Mouse (Mus musculus): ENCODE results near the gene Ppp1r37.
A peak's percentile ranks its signal among the peaks of the same experiment; 100 is the strongest.
"Not testable (repeated sequence)": the region's sequence is repeated elsewhere in the genome, so short reads cannot be mapped to it uniquely, and the experiment has no call there.

The Ppp1r37 gene

DNA sequence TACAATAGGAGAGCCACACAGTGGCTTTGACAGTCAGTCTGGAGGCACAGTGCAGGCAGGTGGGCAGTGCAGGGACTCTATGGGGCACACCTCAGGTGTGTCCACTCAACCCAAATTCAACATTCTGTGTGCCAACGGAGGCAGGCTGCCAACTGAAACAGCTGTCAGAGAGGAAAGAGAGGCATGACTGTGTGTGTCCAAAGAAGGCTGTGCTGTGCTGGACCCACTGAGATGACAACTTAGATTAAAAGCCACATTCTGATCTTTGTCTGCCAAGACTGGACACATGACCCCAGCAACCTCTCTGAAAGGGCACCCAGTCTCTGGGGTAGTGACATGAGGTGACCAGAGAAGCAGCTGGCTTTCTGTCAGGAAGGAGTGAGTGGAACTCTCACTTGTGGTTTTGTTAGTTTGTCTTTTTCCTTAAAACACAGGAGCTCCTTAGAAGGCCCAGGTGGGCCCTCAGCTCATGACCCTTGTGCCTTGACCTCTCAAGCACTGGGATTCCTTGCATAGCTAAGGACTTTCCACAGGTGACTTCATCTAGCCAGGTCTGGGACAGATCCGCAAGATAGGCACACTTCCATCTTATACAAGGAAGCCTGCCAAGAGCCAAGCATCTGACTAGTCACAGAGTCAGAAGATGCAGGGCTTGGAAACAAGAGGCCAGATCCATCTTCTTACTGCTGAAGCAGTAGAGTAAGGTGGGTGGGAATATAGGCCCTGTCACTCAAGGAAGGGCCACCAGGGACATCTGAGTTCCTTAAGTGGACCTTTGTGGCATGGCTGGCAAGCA lies 21.9 kb downstream of the Ppp1r37 start:
- DNase-seq (ENCODE audit: low spot score) = no peak

DNA sequence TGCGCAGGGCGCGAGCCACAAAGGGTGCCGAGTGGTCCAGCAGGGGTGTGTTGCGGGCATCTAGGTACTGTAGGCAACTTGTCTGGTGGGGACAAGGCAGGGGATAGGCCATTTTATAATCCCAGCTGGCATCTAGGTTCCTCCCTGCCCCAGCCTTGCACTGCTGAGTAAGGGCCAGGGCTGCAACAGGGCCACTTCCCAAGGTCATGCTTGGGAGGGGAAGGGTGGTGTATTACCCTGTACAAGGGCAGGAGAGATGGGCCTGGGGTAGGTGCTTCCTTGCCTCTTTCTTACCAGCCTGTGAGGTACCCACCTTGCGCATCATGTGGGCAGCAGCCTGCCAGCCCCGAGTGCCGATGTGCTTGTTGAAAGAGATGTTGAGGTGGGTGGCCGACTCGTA lies 28.2 kb downstream of the Ppp1r37 start:
- no peak for DNase-seq (ENCODE audit: low spot score)

DNA sequence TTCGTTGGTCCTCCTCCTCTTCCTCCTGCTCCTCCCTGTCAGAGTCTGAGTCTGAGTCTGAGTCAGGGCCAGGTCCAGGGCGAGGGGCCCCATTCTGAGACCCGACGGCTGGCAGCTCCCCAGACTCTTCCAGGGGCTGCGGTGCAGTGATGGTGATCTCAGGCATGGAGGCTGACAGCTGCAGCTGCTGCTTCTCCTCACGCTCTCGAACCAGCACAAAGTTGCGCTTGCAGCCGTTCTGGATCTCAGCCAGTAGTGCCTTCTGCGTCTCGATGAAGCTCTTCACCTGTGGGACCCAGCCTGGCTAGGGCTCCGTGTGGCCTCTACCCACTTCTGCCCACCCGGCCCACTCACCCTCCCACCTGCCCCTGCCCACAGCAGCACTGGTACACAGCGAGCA lies 30.6 kb downstream of the Ppp1r37 start:
- no peak for DNase-seq (ENCODE audit: low spot score)

DNA sequence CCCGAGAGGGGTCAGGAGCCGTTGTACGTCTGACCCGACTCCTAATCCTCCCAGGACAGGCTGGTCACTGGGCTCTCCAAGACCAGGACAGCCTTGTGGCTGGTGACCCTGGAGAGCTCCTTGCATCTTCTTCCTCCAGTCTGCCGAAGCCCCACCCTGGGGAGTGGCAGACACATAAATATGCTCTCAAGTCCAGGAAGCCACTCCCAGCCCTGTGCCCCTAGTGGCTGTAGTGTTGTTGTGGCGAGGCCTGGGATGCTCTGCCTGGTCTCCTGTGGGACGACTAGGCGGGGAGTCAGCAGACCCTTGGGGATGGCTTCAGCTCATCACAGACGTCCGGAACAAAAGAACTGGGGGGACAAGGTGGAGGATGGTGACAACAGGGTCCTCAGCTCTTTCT lies 31.8 kb downstream of the Ppp1r37 start:
- no peak for DNase-seq (ENCODE audit: low spot score)

DNA sequence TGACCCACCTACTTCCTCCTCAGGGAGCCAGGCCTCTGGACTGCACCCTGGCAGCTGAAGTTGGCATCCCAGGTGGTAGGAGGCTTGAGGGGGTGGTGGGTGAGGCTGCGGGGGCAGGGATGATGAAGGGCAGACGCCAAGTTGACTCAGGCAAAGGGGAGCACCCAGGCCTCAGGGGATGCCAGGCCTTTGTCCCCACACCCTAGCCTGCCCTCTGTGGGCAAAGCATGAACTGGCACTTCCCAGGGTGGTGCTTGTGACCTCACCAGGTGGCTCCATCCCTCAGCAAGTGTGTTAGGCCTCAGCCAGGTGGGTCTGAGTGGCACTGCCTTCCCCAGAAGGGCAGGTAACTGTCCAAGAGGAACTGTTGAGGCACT lies 37.8 kb downstream of the Ppp1r37 start:
- no peak for DNase-seq (ENCODE audit: low spot score)

DNA sequence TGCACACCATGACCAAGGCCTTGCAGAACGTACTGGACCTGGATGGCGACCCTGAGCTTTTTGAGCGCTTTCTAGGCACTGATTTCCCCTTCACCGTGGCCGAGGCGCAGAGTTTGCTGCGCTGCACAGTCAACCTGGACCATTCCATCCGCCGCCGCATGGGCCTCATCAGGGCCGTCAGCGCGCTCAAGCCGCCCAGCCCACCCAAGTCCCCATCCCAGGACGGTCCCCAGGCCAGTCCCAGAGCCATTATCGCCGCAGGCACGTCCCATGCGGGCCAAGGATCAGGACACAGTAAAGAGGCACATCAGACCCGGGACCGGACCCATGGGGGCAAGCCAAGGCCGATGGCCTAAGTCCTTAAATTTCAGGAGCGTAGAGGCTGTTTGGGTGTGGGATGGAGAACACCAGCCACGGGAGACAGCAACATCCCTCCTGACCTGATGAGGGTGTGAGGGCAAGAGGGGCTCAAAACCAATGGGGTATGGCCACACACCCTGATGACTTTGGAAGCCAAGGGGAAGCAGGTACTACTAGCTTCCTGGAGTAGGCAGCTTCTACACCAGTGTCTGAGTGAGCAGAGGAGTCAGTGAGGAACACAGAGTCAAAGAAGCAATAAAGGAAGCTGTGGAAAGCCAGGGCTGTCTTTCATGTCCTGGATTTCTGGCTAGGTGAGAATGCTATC lies 38.3 kb downstream of the Ppp1r37 start:
- no peak for DNase-seq (ENCODE audit: low spot score)

DNA sequence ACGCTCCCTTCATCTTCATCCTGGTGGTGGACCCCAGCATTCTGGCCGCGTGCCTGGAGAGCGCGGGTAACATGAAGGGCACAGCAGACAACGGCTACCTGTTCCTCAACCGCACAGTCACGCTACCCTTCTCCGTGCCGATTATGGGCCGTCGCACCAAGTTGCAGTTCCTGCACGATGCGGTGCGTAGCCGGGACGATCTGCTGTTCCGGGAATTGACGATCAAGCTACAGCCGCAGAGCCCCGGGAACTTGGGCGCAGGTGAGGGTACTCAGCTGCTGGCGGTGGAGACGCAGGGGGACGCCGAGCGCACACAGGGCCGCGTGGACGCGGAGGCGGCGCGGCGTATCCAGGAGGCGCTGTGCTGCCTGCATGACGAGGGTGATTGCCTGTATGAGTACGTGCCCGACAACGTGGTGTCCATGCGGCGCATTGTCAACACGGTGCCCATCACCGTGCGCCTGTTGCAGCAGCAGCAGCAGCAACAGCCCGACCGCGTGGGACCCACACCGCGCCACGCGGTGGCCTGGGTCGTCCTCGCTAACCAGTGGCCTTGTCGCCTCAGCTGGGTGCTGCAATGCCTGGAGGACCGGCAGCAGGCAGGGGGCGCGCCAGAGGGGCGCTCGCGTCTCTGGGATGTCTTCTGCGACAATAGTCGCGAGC lies 39.0 kb downstream of the Ppp1r37 start:
- DNase-seq (ENCODE audit: low spot score) = peak; percentile 72

DNA sequence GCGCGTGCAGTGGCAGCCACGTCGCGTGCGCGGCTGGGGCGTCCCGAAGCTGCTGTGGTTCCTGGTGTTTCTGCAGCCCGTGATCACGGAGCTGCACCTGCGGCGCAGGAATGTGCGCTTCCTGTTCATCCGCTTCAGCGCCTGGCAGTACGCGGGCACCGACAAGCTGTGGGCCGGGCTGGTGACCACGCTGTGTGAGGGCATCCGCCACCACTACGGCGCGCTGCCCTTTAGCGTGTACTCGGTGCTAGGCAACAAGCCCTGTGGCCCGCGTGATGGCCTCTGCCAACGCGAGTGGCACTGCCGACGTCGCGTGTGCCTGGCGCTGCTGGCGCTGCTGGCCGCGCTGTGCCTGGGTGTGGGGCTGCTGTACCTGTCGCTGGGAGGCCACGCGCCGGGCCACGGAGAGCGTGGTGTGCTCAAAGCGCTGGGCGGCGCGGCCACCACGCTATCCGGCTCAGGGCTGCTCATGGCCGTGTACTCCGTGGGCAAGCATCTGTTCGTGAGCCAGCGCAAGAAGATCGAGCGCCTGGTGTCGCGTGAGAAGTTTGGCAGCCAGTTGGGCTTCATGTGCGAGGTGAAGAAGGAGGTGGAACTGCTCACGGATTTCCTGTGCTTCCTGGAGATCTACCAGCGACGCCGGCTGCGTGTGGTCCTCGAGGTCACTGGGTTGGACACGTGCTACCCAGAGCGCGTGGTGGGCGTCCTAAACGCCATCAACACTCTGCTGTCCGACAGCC lies 39.7 kb downstream of the Ppp1r37 start:
- peak; percentile 31 for DNase-seq (ENCODE audit: low spot score)

DNA sequence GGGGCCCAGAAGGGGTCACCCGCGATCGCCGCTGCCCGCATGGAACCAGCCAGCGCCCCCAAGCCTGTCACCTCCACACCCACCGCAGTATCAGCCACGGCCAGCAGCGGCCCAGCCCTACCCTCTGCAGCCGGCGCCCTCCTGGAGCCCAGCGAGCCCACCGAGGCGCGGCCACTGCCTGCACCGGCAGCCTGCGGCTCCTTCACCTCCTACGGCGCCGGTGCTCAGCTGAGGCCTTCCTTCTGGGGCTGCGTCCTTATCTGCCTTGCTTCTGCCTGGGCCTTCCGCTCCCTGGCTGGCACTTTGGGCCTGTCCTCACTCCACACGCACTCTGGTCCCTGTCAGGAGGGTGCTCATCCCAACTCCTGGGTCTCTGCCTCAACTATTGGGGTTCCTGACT lies 42.8 kb downstream of the Ppp1r37 start:
- peak; percentile 32 for DNase-seq (ENCODE audit: low spot score)

DNA sequence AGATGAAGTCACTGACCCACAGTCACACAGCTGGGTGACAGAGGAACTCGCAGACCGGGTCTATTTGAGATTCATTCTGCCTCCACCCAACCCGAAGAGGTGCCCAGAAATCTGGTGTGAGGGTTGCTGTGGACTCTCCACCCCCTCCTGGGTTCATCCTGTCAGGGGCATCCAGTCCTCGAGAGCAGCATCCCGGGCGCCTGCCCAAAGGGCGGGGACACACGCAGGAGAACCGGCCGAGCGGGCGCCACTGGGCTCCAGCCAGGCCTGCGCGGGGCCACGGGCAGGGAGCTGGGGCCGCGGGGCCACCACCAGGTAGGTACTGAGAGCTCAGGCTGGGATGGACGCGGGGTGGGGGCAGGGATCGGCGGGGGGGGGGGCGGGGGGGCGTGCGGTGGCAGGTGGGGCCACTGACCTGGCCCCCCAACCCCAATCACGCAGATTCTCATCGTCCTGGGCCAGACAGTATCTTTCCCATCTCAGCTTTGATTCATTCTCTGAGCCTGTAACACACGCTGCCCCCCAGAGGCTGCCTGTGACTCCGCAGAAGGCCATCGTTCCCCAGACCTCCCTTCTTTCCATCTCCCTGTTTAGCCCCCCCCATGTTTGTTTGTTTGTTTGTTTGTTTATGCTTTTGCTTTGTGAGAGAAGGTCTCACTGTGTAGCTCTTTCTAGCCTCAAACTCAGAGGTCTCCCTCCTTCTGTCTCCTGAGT lies 45.1 kb downstream of the Ppp1r37 start, which contains the start of gene Nkpd1:
Gene Nkpd1, plus strand, starts transcription at position 187 of the 714 bp plus-strand sequence.
- DNase-seq (ENCODE audit: low spot score) = peak; percentile 62

DNA sequence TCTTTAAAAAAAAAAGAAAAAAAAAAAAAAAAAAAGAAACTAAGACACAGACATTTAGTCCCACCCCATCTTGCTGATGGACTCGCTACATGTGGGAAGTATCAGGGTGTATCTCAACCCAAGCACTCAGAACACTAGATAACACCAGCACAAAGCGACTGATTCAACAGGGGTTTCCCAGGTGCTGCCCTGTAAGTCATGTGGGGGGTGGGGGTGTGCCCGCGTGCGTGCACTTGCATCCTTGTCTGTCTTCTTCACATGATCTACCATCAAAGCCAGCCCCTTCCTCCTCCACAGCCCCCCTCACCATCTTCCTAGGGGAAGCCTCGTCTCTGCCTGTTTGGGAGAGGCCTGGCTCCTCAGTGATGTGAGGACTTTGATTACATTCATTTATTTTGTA lies 50.5 kb downstream of the Ppp1r37 start:
- no peak for DNase-seq (ENCODE audit: low spot score)

DNA sequence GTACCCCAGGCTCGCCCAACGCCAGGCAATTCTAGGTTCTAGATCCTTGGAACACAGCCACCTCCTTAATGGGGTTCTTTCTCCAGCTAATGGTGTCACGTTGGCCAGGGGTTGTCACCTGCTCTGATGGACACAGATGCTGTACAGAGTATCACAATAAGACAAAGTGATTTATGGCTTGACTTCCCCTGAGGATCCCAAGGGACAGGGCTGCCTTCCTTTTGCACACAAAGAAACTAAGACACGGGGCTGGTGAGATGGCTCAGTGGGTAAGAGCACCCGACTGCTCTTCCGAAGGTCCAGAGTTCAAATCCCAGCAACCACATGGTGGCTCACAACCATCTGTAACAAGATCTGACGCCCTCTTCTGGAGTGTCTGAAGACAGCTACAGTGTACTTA lies 50.9 kb downstream of the Ppp1r37 start:
- DNase-seq (ENCODE audit: low spot score) = not testable (repeated sequence)

DNA sequence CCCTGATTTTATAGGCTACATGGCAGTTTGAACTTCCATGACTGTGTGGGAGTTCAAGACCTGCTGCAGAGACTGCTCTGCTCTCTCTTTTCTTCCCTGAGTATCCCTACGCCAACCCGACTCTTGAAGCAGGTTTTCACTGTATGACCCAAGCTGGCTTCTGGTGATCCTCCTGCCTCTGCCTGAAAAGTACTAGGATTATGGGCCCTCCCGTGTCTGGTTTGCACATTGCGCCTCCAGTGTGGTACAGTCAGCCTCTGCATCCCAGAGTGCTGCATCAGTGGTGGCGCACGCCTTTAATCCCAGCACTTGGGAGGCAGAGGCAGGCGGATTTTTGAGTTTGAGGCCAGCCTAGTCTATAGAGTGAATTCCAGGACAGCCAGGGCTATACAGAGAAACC lies 53.1 kb downstream of the Ppp1r37 start:
- no peak for DNase-seq (ENCODE audit: low spot score)

DNA sequence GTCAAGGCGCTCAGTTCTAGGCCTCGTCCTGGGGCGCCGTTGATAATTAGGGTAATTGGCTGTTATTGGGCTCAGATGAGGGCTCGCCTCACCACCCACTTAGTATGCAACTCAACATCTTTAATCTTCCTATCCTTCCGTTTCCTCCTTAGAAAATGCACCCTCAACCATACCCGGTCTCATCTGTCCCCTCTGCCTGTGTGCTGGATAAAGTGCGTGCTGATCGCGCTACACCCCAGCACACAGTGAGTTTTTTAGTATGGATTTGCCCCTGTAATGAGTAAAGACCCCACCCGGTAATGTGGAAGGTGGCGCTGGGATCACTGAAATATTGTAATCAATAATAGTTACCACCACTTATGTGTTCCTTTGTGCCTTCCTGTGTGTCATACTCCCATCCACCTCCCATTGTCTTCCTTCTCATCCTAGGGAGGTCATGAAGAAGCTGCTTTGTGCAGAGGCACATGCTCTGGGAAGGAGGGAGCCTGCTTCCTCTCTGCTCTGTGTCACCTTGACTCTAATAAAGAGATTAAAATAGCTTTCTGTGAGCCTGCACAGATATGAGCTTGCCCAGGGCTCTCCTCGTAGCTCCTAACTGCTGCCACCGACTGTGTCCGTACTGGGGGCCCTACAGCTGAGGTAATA lies 53.8 kb downstream of the Ppp1r37 start:
- DNase-seq (ENCODE audit: low spot score) = peak; percentile 35

DNA sequence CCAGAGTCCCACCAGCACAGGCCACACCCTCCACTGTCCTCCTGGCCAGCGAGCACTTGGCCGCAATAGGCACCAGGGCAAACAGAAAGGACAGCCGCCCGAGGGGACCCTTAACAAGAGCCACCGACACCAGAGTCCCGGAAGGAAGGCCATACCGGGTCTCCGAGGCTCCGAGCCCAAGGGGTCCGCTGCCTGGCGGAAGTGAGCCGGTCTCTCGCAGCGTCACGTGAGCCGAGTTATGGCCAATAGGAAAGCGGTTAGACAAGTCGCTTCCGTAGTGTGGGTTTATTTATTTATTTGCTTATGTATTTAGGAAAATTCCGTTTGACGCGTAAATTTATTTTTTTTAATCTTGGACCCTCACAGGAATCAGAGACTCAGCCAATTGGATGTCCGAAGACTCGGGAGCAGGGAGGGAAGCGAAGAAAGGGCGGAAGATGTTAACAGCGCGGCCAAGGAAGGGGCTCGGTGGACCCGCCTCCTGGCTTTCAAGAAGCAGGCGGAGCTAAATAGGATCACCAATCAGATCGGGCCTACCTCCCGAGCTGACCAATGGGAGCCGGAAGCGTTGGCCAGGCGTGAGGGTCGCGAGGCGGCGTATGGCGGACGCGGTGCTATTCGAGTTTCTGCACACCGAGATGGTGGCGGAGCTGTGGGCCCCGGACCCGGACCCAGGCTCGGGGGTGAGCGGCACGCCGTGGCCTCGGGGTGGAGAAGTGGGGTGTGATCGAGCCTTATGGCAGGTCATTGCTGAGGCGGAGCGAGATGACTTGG lies 54.5 kb downstream of the Ppp1r37 start, which contains the start of the genes Bloc1s3 and Trappc6a:
Gene Bloc1s3, minus strand, starts transcription at position 218 of the 774 bp plus-strand sequence.
Gene Trappc6a, plus strand, starts transcription at position 246 of the 774 bp plus-strand sequence.
- DNase-seq (ENCODE audit: low spot score) = peak; percentile 98

DNA sequence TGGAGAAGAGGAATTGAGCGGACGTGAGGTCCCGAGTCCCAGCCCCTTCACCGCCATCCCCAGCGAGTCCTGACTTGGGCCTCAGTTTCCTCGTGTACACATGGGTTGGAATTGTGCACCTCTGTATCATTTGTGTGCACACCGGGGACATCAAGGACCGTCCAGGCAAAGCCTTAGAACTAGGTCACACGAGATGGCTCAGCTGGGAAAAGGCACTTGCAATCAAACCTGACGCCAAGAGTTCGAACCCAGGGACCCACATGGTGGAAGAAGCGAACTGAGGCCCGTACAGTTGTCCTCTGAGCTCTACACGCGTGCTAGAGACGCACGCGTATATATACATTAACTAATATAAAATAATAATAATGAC lies 55.3 kb downstream of the Ppp1r37 start:
- DNase-seq (ENCODE audit: low spot score) = peak; percentile 37

DNA sequence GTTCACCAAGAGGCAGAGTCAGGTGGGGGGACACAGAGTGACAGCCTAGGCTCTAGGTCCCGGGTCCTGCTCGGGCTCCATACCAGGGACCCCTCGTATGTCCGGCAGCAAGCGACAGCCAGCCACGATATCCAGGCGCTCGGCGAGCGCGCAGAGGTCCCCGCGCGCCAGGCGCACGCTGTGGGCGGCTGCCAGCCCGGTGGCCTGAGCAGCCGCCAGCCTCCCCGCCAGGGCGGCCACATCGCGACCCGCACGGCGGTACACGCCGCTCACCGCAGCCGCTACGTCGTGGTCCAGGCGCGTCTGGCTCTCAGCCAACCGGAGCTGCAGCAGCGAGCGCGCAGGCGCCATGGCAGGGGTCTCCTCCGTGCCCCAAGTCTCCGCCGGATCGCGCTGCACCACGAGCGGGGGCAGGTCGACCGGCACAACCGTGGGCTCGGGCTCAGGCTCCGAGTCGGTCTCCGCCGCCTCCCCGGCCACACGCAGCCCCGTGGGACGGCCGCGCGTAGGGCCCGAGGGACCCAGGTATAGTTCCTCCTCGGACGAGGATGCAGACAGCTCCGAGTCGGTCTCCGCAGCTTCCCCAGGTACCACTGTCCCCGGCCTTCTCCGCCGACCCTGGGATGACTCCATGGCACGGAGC lies 55.8 kb downstream of the Ppp1r37 start:
- peak; percentile 88 for DNase-seq (ENCODE audit: low spot score)

DNA sequence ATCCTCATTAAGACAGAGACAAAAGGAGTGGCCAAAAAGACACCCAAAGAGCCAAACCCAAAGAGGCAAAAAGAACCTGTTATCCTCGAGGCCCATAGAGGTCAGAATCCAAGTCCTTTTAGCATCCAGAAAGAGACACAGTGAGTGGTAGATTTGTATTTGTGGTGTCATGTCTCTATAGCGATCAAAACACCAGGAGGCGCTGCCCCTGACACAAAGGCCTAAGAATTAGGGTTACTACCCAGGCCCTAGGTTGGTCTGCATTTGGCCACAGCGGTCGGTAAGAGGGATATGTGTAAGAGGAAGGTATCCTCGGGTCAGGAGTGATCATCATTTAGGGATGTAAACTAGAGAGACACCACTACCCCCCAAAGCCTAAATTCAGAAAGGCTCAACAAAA lies 56.5 kb downstream of the Ppp1r37 start:
- peak; percentile 62 for DNase-seq (ENCODE audit: low spot score)

DNA sequence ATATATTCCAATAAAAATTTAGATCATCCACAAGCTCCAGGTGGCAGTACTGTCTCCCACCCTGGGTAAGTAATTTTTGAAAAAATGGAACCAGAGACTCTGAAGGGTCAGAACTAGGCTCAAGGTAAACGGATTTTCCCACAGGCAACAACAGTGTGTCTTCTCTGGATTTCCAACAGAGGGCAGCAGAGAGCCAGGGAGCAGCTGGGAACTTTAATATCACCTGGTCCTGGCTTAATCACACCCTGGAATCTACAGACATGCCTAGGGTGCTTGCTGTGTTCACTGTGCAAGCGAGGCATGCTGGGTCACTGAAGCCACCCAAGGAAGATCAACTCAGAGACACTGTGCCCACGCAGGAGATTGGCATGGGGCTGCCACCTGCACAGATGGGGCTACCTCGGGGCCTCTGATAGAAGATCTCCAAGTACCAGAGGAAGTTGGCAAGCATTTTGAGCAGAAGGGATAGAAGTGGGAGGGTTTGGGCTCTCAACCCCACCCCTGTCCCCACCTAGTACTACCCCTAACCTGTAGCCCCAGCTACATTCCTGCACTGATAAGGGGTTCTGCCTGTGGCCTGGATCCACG lies 59.3 kb downstream of the Ppp1r37 start:
- peak; percentile 70 for DNase-seq (ENCODE audit: low spot score)

Measured in embryo, embryonic 10 days (tissue).